Mouse (Mus musculus): ENCODE data around the gene Zfp511. TPM values are rescaled to one million over a fixed set of nuclear protein-coding genes. Genes with fewer than 3 reads are reported as not detected.

The Zfp511 gene
- total RNA-seq, 2 experiments from 2014 or later = 5.8 to 12.5 TPM

- ATAC-seq (replicated peaks; ENCODE audit: low FRiP score, poor library complexity, severe bottlenecking) = no peak
These were observed 9.4 kb downstream of the Zfp511 start for GRCm38 (mm10) chr7:140045546-140045945.

GRCm38 (mm10) chr7:140047811-140048311 is 11.7 kb downstream of the Zfp511 start:
- ATAC-seq (replicated peaks; ENCODE audit: low FRiP score, poor library complexity, severe bottlenecking) = no peak

GRCm38 (mm10) chr7:140048361-140049114 is 12.3 kb downstream of the Zfp511 start, which contains the start of gene Msx3:
Gene Msx3 (minus strand): TSS chr7:140049089.
- no peak for ATAC-seq (replicated peaks; ENCODE audit: low FRiP score, poor library complexity, severe bottlenecking)

- no peak for ATAC-seq (replicated peaks; ENCODE audit: low FRiP score, poor library complexity, severe bottlenecking)
These were observed 13.0 kb downstream of the Zfp511 start for GRCm38 (mm10) chr7:140049115-140049689.

GRCm38 (mm10) chr7:140054124-140054523 is 17.9 kb downstream of the Zfp511 start:
- no peak for ATAC-seq (replicated peaks; ENCODE audit: low FRiP score, poor library complexity, severe bottlenecking)

- no peak for ATAC-seq (replicated peaks; ENCODE audit: low FRiP score, poor library complexity, severe bottlenecking)
These were observed 21.5 kb downstream of the Zfp511 start for GRCm38 (mm10) chr7:140057413-140058407.

- no peak for ATAC-seq (replicated peaks; ENCODE audit: low FRiP score, poor library complexity, severe bottlenecking)
These were observed 22.3 kb downstream of the Zfp511 start for GRCm38 (mm10) chr7:140058528-140058927.

- no peak for ATAC-seq (replicated peaks; ENCODE audit: low FRiP score, poor library complexity, severe bottlenecking)
These were observed 23.4 kb downstream of the Zfp511 start for GRCm38 (mm10) chr7:140059601-140060000.

- ATAC-seq (replicated peaks; ENCODE audit: low FRiP score, poor library complexity, severe bottlenecking) = no peak
These were observed 25.0 kb downstream of the Zfp511 start for GRCm38 (mm10) chr7:140060936-140061831.

GRCm38 (mm10) chr7:140061832-140062130 is 25.6 kb downstream of the Zfp511 start:
- ATAC-seq (replicated peaks; ENCODE audit: low FRiP score, poor library complexity, severe bottlenecking) = no peak

GRCm38 (mm10) chr7:140062307-140062706 is 26.1 kb downstream of the Zfp511 start:
- no peak for ATAC-seq (replicated peaks; ENCODE audit: low FRiP score, poor library complexity, severe bottlenecking)

- no peak; the same call in 1 of the 2 replicates for ATAC-seq (replicated peaks; ENCODE audit: low FRiP score, poor library complexity, severe bottlenecking)
These were observed 26.9 kb downstream of the Zfp511 start for GRCm38 (mm10) chr7:140063092-140063491.

- ATAC-seq (replicated peaks; ENCODE audit: low FRiP score, poor library complexity, severe bottlenecking) = no peak
These were observed 31.2 kb downstream of the Zfp511 start for GRCm38 (mm10) chr7:140067397-140067796.

- ATAC-seq (replicated peaks; ENCODE audit: low FRiP score, poor library complexity, severe bottlenecking) = no peak
These were observed 34.0 kb downstream of the Zfp511 start for GRCm38 (mm10) chr7:140070042-140070711.

GRCm38 (mm10) chr7:140077698-140078097 is 41.5 kb downstream of the Zfp511 start:
- ATAC-seq (replicated peaks; ENCODE audit: low FRiP score, poor library complexity, severe bottlenecking) = no peak

GRCm38 (mm10) chr7:140078711-140079110 is 42.5 kb downstream of the Zfp511 start:
- no peak for ATAC-seq (replicated peaks; ENCODE audit: low FRiP score, poor library complexity, severe bottlenecking)

GRCm38 (mm10) chr7:140080503-140081156 is 44.4 kb downstream of the Zfp511 start:
- no peak for ATAC-seq (replicated peaks; ENCODE audit: low FRiP score, poor library complexity, severe bottlenecking)
